Mouse (Mus musculus): ENCODE measurements around the gene Sbds.

- TF ChIP-seq ZC3H11A (IDR thresholded peaks at IDR 0.05; ENCODE audit: borderline replicate concordance, low read depth, low read length) (no peak), MAFK (IDR thresholded peaks at IDR 0.05; ENCODE audit: insufficient read depth, low read depth, low read length) (no peak), ZNF384 (IDR thresholded peaks at IDR 0.05; ENCODE audit: low read depth, low read length) (no peak), HCFC1 (IDR thresholded peaks at IDR 0.05; ENCODE audit: borderline replicate concordance, insufficient read depth, low read length) (no peak)
These were observed 27.9 kb upstream of the Sbds start for GRCm38 (mm10) chr5:130283079-130283732.
